Mouse (Mus musculus) midbrain, embryonic 13.5 days (tissue): ENCODE measurements at regions not wholly inside any gene's neighbourhood (a gene's known extent, or its start where the extent isn't known, plus 50 kb on each side); places are given as distances from the start of the nearest gene placed in this dataset.

ENCODE experiments used
- ATAC-seq: fragments of 200-750 bp; cut with Nextera tagmentation; 2 replicates; pipeline ENCODE4 v1.8.0; 2017; ENCODE audit warnings: mild to moderate bottlenecking, moderate TSS enrichment, moderate library complexity
- H3K27ac ChIP-seq: fragments of 300-500 bp; sonication (generic); 2 replicates; pipeline ENCODE4 v1.5.1; 2015; ENCODE audit warnings: inconsistent platforms, mild to moderate bottlenecking, moderate library complexity
- H3K27me3 ChIP-seq: fragments of 300-500 bp; sonication (generic); 2 replicates; pipeline ENCODE4 v1.6.1; 2015; ENCODE audit warnings: mild to moderate bottlenecking, inconsistent platforms
- H3K36me3 ChIP-seq: fragments of 300-500 bp; sonication (generic); 2 replicates; pipeline ENCODE4 v1.6.1; 2015; ENCODE audit warnings: mild to moderate bottlenecking, inconsistent platforms
- H3K4me1 ChIP-seq: fragments of 300-500 bp; sonication (generic); replicated peaks from 2 replicates; pipeline ENCODE4 v1.6.1; 2015; ENCODE audit warnings: inconsistent platforms
- H3K4me2 ChIP-seq: fragments of 300-500 bp; sonication (generic); replicated peaks from 2 replicates; pipeline ENCODE4 v1.6.1; 2015; ENCODE audit warnings: moderate library complexity, mild to moderate bottlenecking, inconsistent platforms
- H3K4me3 ChIP-seq: fragments of 300-500 bp; sonication (generic); replicated peaks from 2 replicates; pipeline ENCODE4 v1.5.1; 2015; ENCODE audit warnings: mild to moderate bottlenecking, inconsistent platforms
- H3K9ac ChIP-seq: fragments of 300-500 bp; sonication (generic); replicated peaks from 2 replicates; pipeline ENCODE4 v1.6.1; 2015; ENCODE audit warnings: mild to moderate bottlenecking, inconsistent platforms
- H3K9me3 ChIP-seq: fragments of 300-500 bp; sonication (generic); 2 replicates; pipeline ENCODE4 v1.6.1; 2016; ENCODE audit warnings: mild to moderate bottlenecking, inconsistent platforms
- WGBS: fragments of 180-500 bp; shearing (Covaris S2); methylation state at CpG from one replicate; pipeline ENCODE4 v1.1.7; 2015; 5-methylcytosine and 5-hydroxymethylcytosine counted together

DNA sequence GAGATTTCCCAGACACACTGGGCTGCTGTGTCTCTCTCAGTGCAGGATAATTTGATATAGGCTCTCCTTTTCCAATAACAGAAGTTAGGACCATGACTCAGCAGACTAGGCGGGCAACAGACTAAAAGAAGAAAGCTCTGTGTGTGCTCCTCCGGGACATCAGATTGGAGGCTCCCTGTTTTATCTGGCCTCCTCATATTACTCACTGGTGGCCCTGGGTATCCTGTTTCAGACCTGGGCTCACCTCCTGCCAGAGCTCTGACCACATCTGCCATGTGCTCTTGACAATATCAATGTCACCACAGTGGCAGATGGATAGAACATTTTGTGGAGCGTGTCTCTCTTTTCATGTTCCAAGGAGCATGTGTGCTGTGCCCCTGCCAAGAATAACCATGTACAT lies 308.1 kb upstream of the Slco3a1 start:
- Histone ChIP-seq H3K9me3 (peaks cover 5% of the 10 kb centered on the region; the same call in 1 of the 2 replicates), H3K9ac (no peak overlapping the region), H3K4me2 (no peak overlapping the region), H3K27me3 (no peaks in the 10 kb centered on the region), H3K27ac (no peak overlapping the region), H3K4me3 (no peak overlapping the region), H3K36me3 (no peaks in the 10 kb centered on the region), H3K4me1 (no peaks in the 10 kb centered on the region)
- ATAC-seq, result no peak
- WGBS, result 86% methylated on average over 3 of the region's 3 CpGs

DNA sequence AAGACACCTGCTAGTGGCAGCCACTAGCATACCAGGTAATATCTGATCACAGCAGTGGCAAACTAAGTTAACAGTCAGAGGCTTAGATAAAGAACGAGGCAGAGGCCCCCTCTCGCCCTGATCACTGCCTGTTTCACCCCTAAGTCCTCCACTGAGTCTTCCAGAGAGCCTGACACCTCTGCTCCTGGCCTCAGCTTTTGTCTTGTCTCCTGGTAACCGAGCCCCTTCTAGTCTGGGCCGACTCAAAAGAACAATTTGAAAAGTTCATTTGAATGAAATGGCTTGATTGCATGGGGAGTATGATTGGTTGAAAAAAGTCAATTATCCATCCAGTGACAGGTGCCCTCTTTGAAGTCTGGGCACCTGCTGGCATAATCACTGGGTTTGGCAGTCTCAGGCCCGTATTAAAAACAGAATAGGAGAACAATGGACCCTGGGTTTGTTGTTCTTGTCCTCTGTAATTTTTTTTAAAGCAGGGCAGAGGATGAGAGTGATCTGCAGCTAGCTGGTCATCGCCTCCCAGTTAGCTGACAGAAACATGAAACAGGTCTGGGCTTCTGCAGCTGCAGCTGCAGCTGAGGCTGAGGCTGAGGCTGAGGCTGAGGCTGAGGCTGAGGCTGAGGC lies 289.8 kb upstream of the Slco3a1 start:
- 0 out of 2 replicates have a peak, but pooled peaks have one; percentile 37 for ATAC-seq
- Histone ChIP-seq H3K9me3 (no peaks in the 10 kb centered on the region), H3K9ac (no peak overlapping the region), H3K4me1 (peaks cover 14% of the 10 kb centered on the region), H3K36me3 (no peaks in the 10 kb centered on the region), H3K4me3 (no peak overlapping the region), H3K4me2 (no peak overlapping the region), H3K27ac (no peak overlapping the region), H3K27me3 (no peaks in the 10 kb centered on the region)
- 3% methylated on average over 6 of the region's 6 CpGs for WGBS

GRCm38 (mm10) chr7:74823286-74823685 lies 268.7 kb upstream of the Slco3a1 start:
- H3K9ac ChIP-seq, result no peak overlapping the region
- no peaks in the 10 kb centered on the region for H3K27me3 ChIP-seq
- H3K4me1 ChIP-seq, result no peaks in the 10 kb centered on the region
- no peak for ATAC-seq
- no peaks in the 10 kb centered on the region for H3K36me3 ChIP-seq
- no peak overlapping the region for H3K4me2 ChIP-seq
- WGBS, result 68% methylated on average over 2 of the region's 2 CpGs
- no peak overlapping the region for H3K27ac ChIP-seq
- H3K4me3 ChIP-seq, result no peak overlapping the region
- no peaks in the 10 kb centered on the region for H3K9me3 ChIP-seq

DNA sequence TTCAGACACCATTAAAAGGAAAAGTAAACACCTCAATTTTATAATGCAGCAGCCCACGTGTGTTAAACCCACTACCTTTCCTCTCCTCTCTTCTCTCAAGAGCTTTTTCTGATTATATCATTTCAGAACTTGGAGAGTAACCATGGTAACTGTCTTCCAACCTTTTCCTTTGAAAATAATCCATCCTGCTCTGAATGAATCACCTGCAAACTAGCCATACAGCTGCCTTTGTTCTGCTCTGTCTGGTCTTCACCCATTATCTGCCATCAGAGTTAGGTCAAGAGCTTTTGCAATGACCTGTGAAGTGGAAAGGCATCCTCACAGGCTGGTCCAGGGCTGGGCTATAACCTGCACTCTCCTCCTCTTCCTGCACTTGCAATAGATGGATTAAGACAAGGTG lies 238.7 kb upstream of the Slco3a1 start:
- 0 out of 2 replicates have a peak, but pooled peaks cover 5% of the 10 kb centered on the region for H3K4me1 ChIP-seq
- peak; percentile 71; the same call in 1 of the 2 replicates for ATAC-seq
- no peak overlapping the region for H3K4me2 ChIP-seq
- no peaks in the 10 kb centered on the region for H3K36me3 ChIP-seq
- no peaks in the 10 kb centered on the region for H3K9me3 ChIP-seq
- H3K9ac ChIP-seq, result no peak overlapping the region
- H3K27ac ChIP-seq, result peak overlapping the region; percentile 48
- 27% methylated on average over 1 of the region's 1 CpGs for WGBS
- no peaks in the 10 kb centered on the region for H3K27me3 ChIP-seq
- no peak overlapping the region for H3K4me3 ChIP-seq

GRCm38 (mm10) chr7:74788696-74789095 lies 234.1 kb upstream of the Slco3a1 start:
- H3K27ac ChIP-seq, result no peak overlapping the region
- no peak overlapping the region for H3K4me3 ChIP-seq
- no peaks in the 10 kb centered on the region for H3K27me3 ChIP-seq
- H3K9ac ChIP-seq, result no peak overlapping the region
- no peaks in the 10 kb centered on the region for H3K9me3 ChIP-seq
- 100% methylated on average over 1 of the region's 1 CpGs for WGBS
- H3K4me1 ChIP-seq, result 0 out of 2 replicates have a peak, but pooled peaks cover 5% of the 10 kb centered on the region
- no peak for ATAC-seq
- no peaks in the 10 kb centered on the region for H3K36me3 ChIP-seq
- H3K4me2 ChIP-seq, result no peak overlapping the region

DNA sequence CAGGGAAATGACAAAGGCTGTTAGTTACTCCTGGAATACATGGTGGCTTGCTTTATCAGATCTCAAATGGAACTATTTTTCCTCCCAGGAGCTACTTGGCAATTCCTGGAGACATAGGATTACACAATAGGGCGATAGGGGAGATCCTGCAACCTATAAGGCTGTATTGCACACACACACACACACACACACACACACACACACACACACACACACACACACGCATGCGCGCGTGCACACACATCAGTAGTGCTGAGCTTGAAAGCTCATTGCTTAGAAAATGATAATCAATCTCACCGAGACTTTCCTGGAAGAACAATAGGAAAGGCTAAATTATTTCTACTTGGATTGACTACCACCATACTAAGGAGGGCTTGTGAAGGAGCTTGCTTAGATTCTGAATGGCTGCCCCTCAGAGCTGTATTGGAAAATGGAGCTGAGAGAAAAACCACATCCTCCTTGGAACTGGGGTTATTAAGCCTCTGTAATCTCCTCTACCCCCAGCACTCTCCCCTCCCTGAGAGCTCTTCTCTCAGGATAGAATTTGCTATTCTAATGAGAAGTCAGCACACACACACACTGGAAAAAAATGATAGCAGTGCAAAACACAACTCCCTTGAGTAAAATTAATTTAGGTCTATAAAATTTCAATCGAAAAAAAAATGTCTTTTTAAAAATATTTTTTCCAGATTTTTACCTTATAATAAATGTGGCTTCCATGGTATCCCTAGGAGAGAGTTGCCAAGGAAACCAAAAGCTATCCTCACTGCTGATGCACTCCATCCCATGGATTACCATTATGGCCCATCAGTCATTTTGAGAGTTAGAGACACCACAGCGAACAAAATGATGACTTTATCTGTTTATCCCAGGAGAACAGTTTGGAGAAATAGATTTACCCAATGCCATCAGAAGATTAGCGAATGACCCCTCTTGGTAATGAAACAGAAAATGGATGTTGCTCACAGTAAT lies 217.1 kb upstream of the Slco3a1 start:
- 64% methylated on average over 9 of the region's 9 CpGs for WGBS
- no peak overlapping the region for H3K9ac ChIP-seq
- H3K36me3 ChIP-seq, result no peaks in the 10 kb centered on the region
- H3K9me3 ChIP-seq, result peaks cover 3% of the 10 kb centered on the region; the same call in 1 of the 2 replicates
- H3K4me3 ChIP-seq, result no peak overlapping the region
- ATAC-seq, result peak; percentile 80
- no peak overlapping the region for H3K4me2 ChIP-seq
- peak overlapping the region; percentile 56 for H3K27ac ChIP-seq
- no peaks in the 10 kb centered on the region; the same call in 1 of the 2 replicates for H3K4me1 ChIP-seq
- H3K27me3 ChIP-seq, result no peaks in the 10 kb centered on the region

GRCm38 (mm10) chr7:74766550-74766949 lies 212.0 kb upstream of the Slco3a1 start:
- Histone ChIP-seq H3K27ac (no peak overlapping the region), H3K36me3 (no peaks in the 10 kb centered on the region), H3K4me1 (no peaks in the 10 kb centered on the region; the same call in 1 of the 2 replicates), H3K4me3 (no peak overlapping the region), H3K9ac (no peak overlapping the region), H3K27me3 (no peaks in the 10 kb centered on the region), H3K9me3 (no peaks in the 10 kb centered on the region), H3K4me2 (no peak overlapping the region)
- WGBS, result 93% methylated on average over 4 of the region's 4 CpGs
- no peak for ATAC-seq

DNA sequence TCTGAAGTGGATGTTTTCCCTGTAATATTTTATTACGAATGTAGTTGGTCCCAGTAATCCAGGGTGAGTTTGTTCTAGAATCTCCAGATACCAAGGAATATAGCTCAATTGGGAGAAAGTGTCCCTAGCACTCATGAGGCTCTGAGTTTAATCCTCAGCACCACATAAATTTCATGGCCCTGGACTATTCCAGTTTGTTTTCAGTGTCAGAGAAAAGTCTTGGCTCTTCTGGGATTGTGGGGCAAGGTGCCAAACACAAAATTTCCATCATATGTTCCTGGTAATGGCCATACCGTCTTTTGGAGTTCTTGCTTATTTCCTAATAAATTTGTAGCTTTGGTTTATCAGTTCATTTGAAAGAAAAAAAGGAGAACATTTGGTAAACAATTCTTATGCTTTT lies 202.9 kb upstream of the Slco3a1 start:
- ATAC-seq, result no peak

DNA sequence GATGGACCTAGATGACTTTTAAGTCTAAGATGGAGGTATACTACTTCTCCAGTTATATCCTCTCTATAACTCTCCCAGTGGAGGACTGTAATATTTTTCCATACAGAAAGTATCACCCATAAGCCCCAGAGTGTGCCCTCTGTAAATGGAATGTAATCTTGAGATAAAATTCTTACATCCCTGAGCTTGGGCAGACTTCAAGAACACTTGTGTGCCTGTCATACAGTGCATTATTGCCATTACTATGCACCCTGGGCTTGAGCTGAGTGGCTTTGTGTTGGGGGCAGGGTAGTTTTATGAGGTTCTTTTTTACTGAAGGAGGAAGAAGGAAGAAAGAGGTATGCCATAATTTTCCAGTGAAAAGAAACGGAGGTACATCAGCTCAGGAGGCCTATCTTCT lies 193.1 kb upstream of the Slco3a1 start:
- Histone ChIP-seq H3K4me1 (no peaks in the 10 kb centered on the region), H3K4me2 (no peak overlapping the region), H3K9me3 (no peaks in the 10 kb centered on the region), H3K36me3 (no peaks in the 10 kb centered on the region), H3K4me3 (no peak overlapping the region), H3K9ac (no peak overlapping the region), H3K27me3 (no peaks in the 10 kb centered on the region), H3K27ac (no peak overlapping the region)
- no peak for ATAC-seq
- 78% methylated on average over 1 of the region's 1 CpGs for WGBS

More for the DNA sequence above, 202.9 kb upstream of the Slco3a1 start:
- H3K4me3 ChIP-seq, result no peak overlapping the region
- 93% methylated on average over 2 of the region's 2 CpGs for WGBS
- H3K27me3 ChIP-seq, result no peaks in the 10 kb centered on the region
- no peak overlapping the region for H3K4me2 ChIP-seq
- no peak overlapping the region for H3K27ac ChIP-seq
- H3K9ac ChIP-seq, result no peak overlapping the region
- no peaks in the 10 kb centered on the region for H3K36me3 ChIP-seq
- no peaks in the 10 kb centered on the region for H3K4me1 ChIP-seq
- no peaks in the 10 kb centered on the region for H3K9me3 ChIP-seq

DNA sequence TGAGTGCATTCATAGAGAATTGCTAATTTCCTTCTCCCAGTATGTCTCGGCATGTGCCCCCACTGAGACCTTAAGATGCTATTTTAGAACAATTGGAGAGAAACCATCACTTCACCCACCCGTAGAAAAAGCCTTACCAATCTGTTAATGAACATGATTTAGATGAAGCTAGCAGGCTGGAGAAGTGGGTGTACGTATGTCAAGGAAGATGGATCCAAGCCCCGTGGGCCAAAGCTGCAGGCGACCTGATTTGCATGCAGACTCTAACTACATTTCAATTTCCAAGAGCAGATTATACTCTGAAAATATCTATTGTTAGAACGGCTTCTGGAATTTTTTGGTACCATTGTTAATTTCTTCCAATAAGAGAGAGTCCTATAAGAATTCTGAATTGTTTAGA lies 180.4 kb upstream of the Slco3a1 start:
- Histone ChIP-seq H3K27ac (no peak overlapping the region), H3K36me3 (no peaks in the 10 kb centered on the region), H3K27me3 (no peaks in the 10 kb centered on the region), H3K9ac (no peak overlapping the region), H3K4me2 (no peak overlapping the region), H3K4me1 (no peaks in the 10 kb centered on the region), H3K9me3 (no peaks in the 10 kb centered on the region), H3K4me3 (no peak overlapping the region)
- WGBS, result 64% methylated on average over 6 of the region's 6 CpGs
- no peak for ATAC-seq

GRCm38 (mm10) chr7:74726324-74726991 lies 171.9 kb upstream of the Slco3a1 start:
- no peak for ATAC-seq
- H3K4me1 ChIP-seq, result no peaks in the 10 kb centered on the region

GRCm38 (mm10) chr7:74719321-74719720 lies 164.7 kb upstream of the Slco3a1 start:
- no peaks in the 10 kb centered on the region for H3K9me3 ChIP-seq
- H3K27ac ChIP-seq, result no peak overlapping the region
- ATAC-seq, result no peak
- no peak overlapping the region for H3K4me3 ChIP-seq
- no peaks in the 10 kb centered on the region for H3K4me1 ChIP-seq
- WGBS, result 95% methylated on average over 14 of the region's 14 CpGs
- H3K27me3 ChIP-seq, result no peaks in the 10 kb centered on the region
- no peak overlapping the region for H3K4me2 ChIP-seq
- no peak overlapping the region for H3K9ac ChIP-seq
- no peaks in the 10 kb centered on the region for H3K36me3 ChIP-seq

More at GRCm38 (mm10) chr7:74726324-74726991, 171.9 kb upstream of the Slco3a1 start:
- Histone ChIP-seq H3K36me3 (no peaks in the 10 kb centered on the region), H3K4me3 (no peak overlapping the region), H3K27me3 (no peaks in the 10 kb centered on the region), H3K9ac (no peak overlapping the region), H3K27ac (no peak overlapping the region), H3K9me3 (no peaks in the 10 kb centered on the region), H3K4me2 (no peak overlapping the region)
- WGBS, result 76% methylated on average over 8 of the region's 8 CpGs
